Mouse (Mus musculus) cerebellum, adult 18-20 months (tissue): ENCODE data around the gene Olfr149.
"Not testable (repeated sequence)": the region's sequence is repeated elsewhere in the genome, so short reads cannot be mapped to it uniquely, and the experiment has no call there.

Experiments used
- DNase-seq, 2 experiments: peaks; one replicate each; pipeline ENCODE4 v3.0.0; 2021

The Olfr149 gene

DNA sequence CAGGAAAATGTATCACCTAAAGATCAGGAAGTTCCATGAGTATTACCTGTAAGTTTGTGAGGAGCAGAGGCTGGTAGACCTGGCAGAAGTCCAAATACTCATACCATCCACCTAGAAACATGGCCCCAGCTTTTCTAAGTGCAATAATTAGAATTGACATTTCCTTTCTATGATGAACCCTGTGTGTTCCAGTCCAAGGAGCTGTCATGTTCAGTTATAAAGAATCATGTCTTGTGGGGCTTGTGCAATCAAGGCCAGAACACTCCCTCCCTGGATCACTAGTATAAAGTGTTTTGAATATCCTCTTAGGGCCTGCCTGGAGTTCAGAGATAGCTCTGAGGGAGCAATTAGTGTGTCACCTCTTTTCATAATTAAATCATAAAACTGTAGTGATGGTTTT, at the start of gene Olfr149:
Olfr149 (minus strand) TSS at position 101 of the 400 bp plus-strand sequence.
- no peak for DNase-seq

DNA sequence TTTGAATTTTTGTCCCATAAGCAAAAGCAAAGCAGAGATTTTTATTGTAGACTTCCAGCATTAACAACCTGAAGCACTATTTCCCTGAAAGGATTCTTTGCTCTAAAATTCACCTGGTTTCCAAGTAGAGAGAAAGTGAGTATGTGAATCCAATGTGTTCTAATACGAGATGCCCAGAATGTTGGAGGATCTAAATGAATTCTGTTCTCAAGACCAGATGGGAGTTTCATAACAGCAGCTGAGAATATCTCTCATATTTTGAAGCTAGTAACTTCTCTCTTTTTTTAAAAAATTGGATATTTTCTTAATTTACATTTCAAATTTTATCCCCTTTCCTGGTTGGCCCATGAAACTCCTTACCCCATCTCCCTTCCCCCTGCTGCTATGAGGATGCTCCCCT, 39.5 kb upstream of the Olfr149 start:
- no peak for DNase-seq

DNA sequence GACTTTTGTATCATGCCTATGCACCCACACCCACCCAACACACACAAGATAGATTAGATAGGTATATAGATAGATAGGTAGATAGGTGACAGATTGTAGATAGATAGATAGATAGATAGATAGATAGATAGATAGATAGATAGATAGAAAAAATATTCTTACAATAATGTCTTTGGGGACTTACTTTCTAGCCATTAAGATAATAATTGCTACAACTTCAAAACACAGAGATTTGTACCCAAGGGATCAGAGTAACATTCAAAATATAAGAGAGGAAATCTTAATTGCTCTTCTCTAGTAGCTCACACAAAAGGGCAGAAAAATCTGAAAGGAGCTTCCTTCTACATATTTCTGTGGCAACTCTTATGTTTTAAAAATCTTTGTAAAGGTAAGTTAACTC, 39.0 kb upstream of the Olfr149 start, which contains the start of gene Olfr967:
Olfr967 (plus strand) TSS at position 301 of the 400 bp plus-strand sequence.
- DNase-seq: no peak

DNA sequence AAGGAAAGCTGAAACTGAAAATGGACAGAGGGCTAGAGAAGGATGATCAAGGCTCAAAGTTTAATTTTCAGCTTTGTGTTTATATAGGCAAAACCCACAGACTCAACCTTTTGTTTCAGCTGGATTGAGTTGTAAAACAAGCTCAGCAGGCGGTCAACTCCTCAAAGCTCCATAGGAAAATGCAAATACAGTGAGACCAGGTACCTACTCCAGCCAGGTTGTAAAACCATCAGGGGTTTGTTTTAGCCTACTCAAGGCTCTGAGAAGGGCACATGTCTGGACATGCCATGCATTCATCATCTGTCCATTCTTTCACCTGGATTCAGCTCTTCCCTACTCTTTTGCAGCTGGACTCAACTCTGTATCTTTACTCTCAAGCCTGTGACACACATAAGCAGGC, 33.8 kb upstream of the Olfr149 start:
- no peak for DNase-seq

DNA sequence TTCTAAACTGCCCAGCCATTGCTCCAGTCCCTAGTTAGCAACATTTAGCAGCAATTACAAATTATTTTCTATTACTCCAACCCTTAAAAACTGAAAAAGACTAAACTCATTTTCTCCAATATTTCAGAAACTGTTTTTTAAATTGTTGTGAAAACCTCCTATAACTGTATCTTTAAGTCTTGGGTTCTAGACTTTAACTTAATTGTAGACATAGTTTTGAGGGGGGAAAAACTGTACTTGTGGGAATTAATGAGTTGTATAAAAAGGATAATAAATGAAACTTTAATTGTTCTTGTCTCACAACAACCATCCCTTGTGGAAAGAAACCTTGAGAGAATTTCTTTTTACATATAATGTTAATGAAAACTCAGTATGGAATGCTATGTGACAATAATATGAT, 23.8 kb upstream of the Olfr149 start, which contains the start of gene Olfr150:
Olfr150 (plus strand) TSS at position 301 of the 400 bp plus-strand sequence.
- DNase-seq: no peak

DNA sequence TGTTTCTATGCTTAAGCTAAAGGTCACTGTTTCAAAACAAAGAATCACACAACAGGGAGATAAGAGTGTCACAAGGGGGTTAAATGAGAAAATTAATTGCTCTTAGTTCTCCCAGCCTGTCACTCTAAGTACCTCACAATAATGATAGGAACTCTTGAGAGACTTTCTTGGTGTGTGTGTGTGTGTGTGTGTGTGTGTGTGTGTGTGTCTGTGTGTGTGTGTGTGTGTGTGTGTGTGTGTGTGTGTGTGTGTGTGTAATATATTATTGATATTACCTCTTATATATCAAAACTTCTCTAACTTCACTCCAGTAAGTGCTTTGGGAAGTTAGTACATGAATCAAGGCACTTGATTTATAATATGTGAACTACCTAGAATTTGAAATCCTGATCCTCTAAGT, 4.1 kb upstream of the Olfr149 start, which contains the start of gene Olfr965:
Olfr965 (plus strand) TSS at position 301 of the 400 bp plus-strand sequence.
- no peak for DNase-seq

DNA sequence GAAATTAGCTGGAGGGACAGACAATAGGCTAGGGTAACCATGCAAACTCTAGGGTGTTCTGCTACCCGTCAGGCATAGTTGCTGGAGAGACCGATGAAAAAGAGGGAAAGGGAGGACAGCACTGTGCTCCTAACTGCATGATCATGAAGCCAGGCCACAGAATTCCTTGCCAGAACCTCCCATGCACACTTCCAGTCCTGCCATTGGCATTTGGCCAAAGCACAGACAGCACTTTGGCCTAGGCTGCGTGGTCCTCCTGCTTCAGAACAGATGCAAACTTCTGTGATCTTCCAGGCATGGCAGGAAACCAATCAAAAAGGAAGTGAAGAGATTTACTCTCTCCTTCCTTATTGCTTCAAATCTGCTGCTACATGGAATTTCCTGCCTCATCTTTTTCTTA, 2.0 kb upstream of the Olfr149 start:
- DNase-seq: no peak

DNA sequence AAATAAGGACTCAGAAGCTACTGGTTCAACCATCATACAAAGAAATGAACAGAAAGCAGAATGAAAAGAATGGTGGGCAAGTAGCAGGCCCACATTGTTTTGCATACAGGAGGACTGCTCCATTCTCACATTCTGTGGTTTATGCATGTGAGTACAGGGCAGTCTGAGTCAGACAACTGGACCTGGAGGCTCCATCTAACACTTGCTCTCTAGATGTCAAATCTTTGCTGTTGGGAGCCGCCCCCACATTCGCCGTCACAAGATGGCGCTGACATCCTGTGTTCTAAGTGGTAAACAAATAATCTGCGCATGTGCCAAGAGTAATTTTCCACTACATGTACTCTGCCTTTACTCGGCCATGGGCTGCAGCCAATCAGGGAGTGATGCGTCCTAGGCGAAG, 5.8 kb downstream of the Olfr149 start:
- not testable (repeated sequence) for DNase-seq

DNA sequence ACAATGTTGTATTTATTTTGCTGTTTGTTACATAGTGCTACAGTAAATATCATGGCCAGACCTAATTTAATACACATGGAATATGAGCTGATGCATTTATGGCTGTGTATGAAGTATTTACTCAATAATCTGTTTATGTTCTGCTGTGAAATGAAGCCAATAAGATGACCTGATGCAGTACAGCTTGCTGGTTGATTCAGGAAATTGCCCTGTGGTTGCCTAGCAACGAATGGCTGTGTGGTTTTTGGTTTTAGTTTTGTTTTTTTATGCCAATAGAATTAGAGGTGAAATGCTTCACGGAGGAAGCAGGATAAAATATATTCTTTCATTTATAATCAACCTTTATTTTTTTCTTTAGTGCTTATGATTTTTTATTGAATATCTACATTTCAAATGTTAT, 27.6 kb downstream of the Olfr149 start:
- no peak for DNase-seq

DNA sequence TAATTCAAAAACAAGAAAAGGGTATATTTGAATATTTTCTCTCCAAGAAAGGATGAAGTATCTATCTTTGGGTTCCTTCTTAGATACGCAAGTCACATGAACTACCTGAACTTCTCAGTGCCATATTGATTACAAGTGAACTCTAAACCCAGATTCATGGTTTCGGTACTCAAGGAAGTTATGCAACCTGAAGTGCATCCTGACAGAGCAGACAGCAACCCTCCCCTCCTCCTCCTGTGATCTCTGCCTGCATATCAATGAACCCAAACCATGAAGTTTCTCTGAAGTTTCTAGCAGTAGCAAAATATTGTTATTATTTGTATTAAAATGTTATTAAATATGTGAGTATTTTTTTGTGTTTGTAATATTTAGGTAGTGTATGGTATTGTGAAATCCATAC, 28.4 kb downstream of the Olfr149 start:
- no peak for DNase-seq

DNA sequence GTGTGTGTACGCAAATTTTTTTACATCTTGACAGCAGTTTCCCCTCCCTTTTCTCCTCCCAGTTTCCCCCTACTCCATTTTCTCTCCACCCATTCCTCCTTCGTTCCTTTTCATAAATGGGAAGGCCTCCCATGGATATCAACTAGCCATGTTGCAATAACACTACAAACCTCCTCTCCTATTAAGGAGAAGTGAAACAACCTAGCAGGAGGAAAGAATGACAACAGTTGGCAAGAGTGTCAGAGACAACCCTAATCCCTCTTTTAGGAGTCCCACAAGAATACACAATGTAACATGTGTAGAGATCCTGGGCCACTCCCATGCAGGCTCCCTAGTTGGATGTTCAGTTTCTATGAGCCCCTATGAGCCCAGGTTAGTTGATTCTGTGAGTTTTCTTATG, 32.1 kb downstream of the Olfr149 start:
- DNase-seq: no peak

DNA sequence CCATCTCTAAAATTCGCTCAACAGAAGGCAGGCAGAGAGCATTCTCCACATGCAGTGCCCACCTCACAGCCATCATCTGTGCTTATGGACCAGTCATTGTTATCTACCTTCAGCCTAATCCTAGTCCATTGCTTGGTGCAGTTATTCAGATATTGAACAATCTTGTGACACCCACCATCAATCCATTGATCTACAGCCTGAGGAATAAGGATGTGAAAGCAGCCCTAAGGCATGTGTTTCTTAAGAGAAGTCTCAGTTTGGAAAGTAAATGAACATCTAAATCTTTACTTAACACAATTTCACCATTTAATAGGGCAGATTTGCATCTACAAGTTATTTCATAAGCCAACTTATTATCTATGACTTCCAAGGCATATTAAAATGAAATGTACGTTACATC, 37.2 kb downstream of the Olfr149 start:
- no peak for DNase-seq

DNA sequence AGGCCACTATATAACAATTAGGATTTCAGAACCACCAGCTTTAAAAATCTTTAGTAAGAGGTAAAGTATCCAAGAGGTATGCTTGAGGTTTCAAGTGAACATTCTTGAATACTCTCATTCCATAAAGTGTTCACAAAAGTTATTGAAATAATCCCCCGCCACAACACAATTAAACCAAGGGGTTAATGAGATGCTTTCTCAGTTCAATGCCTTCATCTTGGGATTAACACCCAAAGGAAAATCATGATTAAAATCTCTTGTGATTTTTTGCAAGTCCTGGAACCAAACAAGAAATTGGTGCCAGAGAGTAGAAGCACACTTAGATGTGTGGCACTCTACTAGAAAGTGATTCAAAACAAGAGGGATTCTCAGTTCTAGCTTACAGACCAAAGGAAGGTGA, 40.0 kb downstream of the Olfr149 start, which contains the start of gene Olfr963:
Olfr963 (plus strand) TSS at position 301 of the 400 bp plus-strand sequence.
- DNase-seq: no peak

DNA sequence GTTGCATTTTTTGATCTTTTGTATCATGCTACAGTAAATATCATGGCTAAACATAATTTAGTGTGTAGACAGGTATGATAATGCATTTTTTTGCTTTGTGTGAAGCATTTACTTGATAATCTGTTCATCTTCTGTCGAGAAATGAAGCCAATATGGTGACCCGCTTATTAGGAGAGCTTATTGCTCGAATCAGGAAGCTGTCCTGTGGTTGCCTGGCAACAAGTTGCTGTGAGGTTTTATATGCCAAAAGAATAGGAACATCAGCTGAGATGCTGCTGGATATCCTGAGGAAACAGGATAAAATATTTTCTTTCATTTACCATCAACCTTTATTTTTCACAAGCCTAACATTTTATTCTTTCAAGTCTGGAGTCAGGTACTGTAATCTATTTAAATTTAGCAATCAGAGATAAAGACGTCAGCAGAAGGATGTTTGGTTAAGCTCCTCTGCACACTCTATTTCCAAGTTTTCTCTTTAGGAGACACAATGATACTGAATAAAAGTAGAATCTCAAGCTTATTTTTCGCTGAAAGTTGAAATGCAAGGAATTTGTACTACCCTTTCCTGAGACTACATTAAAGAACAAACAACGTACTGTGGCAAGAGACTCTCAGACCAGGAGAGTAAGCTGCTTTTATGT, 52.0 kb downstream of the Olfr149 start:
- no peak for DNase-seq
